Mouse (Mus musculus): ENCODE results near the gene Nrxn1. TPM values are rescaled to one million over a fixed set of nuclear protein-coding genes. Genes with fewer than 3 reads are reported as not detected.

The Nrxn1 gene
- polyA plus RNA-seq, 1 experiment from 2014 or later = 12.2 TPM

- H3K27ac ChIP-seq (replicated peaks; ENCODE audit: low read depth, low read length) = no peak overlapping the region
- 75% methylated on average over 3 of the region's 3 CpGs for WGBS
- H3K4me3 ChIP-seq (ENCODE audit: low read depth, low read length) = no peak overlapping the region
- H3K27me3 ChIP-seq (replicated peaks; ENCODE audit: control insufficient read depth, insufficient read depth, low read length) = no peaks in the 10 kb centered on the region
- no peak overlapping the region for H3K4me2 ChIP-seq (ENCODE audit: low read depth, low read length)
- no peak for DNase-seq (ENCODE audit: low spot score)
- no peaks in the 10 kb centered on the region for H3K36me3 ChIP-seq (ENCODE audit: control insufficient read depth, insufficient read depth, low read length)
- H3K9ac ChIP-seq (ENCODE audit: low read depth, low read length) = no peak overlapping the region
- H3K9me3 ChIP-seq (ENCODE audit: control insufficient read depth, low read length) = no peaks in the 10 kb centered on the region
- H3K4me1 ChIP-seq (ENCODE audit: control insufficient read depth, insufficient read depth, low read length) = no peaks in the 10 kb centered on the region
- ATAC-seq (ENCODE audit: low read depth) = no peak
Observed at GRCm38 (mm10) chr17:90078488-90078887, 1014.4 kb downstream of the Nrxn1 start.

DNA sequence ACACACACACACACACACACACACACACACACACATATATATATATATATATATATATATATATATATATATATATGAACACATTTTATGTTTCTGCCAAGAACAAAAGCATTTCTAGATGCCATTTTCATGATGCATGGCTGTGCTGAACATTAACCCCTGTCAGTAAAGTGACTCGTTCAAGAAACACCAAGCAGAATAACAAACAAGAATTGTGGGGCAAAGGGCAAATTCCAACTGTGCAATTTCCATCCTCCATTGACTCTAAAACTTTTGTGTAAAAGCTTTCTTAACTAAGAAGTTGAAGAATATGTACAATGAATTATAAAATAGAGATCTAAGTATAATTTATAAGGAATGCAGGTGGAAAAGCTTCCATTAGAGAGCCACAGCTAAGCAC lies 1030.0 kb downstream of the Nrxn1 start:
- no peak for ATAC-seq (ENCODE audit: low read depth)
- WGBS = 20% methylated on average over 1 of the region's 1 CpGs
- H3K9ac ChIP-seq (ENCODE audit: low read depth, low read length) = no peak overlapping the region
- no peaks in the 10 kb centered on the region for H3K4me1 ChIP-seq (ENCODE audit: control insufficient read depth, insufficient read depth, low read length)
- DNase-seq (ENCODE audit: low spot score) = no peak
- H3K9me3 ChIP-seq (ENCODE audit: control insufficient read depth, low read length) = no peaks in the 10 kb centered on the region
- H3K27ac ChIP-seq (replicated peaks; ENCODE audit: low read depth, low read length) = no peak overlapping the region
- no peaks in the 10 kb centered on the region for H3K36me3 ChIP-seq (ENCODE audit: control insufficient read depth, insufficient read depth, low read length)
- no peak overlapping the region for H3K4me3 ChIP-seq (ENCODE audit: low read depth, low read length)
- no peak overlapping the region for H3K4me2 ChIP-seq (ENCODE audit: low read depth, low read length)
- no peaks in the 10 kb centered on the region for H3K27me3 ChIP-seq (replicated peaks; ENCODE audit: control insufficient read depth, insufficient read depth, low read length)

- Histone ChIP-seq H3K27me3 (replicated peaks; ENCODE audit: control insufficient read depth, insufficient read depth, low read length) (no peaks in the 10 kb centered on the region), H3K27ac (replicated peaks; ENCODE audit: low read depth, low read length) (no peak overlapping the region), H3K4me2 (ENCODE audit: low read depth, low read length) (no peak overlapping the region), H3K9me3 (ENCODE audit: control insufficient read depth, low read length) (no peaks in the 10 kb centered on the region), H3K4me3 (ENCODE audit: low read depth, low read length) (no peak overlapping the region), H3K36me3 (ENCODE audit: control insufficient read depth, insufficient read depth, low read length) (no peaks in the 10 kb centered on the region), H3K4me1 (ENCODE audit: control insufficient read depth, insufficient read depth, low read length) (no peaks in the 10 kb centered on the region), H3K9ac (ENCODE audit: low read depth, low read length) (no peak overlapping the region)
- DNase-seq (ENCODE audit: low spot score) (no peak), ATAC-seq (ENCODE audit: low read depth) (no peak)
- WGBS = 60% methylated on average over 5 of the region's 5 CpGs
Observed at GRCm38 (mm10) chr17:90060872-90061271, 1032.0 kb downstream of the Nrxn1 start.

DNA sequence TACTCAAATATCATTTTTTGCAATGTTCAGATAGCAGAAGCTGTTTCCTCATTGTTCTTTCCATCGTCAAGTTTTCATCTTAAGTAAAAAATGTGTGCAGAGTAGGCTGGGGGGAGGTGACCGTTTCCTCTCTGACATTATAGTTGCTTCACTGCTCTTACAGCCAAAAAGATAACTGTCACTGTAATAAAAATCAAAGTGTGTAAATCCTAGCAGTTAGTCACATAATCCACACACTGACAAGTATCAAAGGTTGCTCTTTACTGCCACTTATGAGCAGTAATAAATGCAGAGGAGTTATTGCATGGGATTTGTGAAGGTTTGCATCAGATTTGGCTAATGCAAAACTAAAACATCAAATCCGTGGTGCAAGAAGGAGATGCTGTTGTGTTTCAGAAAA lies 1032.7 kb downstream of the Nrxn1 start:
- Histone ChIP-seq H3K9me3 (ENCODE audit: control insufficient read depth, low read length) (no peaks in the 10 kb centered on the region), H3K9ac (ENCODE audit: low read depth, low read length) (no peak overlapping the region), H3K4me2 (ENCODE audit: low read depth, low read length) (no peak overlapping the region), H3K27ac (replicated peaks; ENCODE audit: low read depth, low read length) (no peak overlapping the region), H3K27me3 (replicated peaks; ENCODE audit: control insufficient read depth, insufficient read depth, low read length) (no peaks in the 10 kb centered on the region), H3K4me3 (ENCODE audit: low read depth, low read length) (no peak overlapping the region), H3K4me1 (ENCODE audit: control insufficient read depth, insufficient read depth, low read length) (no peaks in the 10 kb centered on the region), H3K36me3 (ENCODE audit: control insufficient read depth, insufficient read depth, low read length) (no peaks in the 10 kb centered on the region)
- DNase-seq (ENCODE audit: low spot score) (no peak), ATAC-seq (ENCODE audit: low read depth) (no peak)
- 49% methylated on average over 3 of the region's 3 CpGs for WGBS

GRCm38 (mm10) chr17:90059320-90060111 lies 1033.4 kb downstream of the Nrxn1 start:
- ATAC-seq (ENCODE audit: low read depth) (no peak), DNase-seq (ENCODE audit: low spot score) (peak; percentile 5)
- Histone ChIP-seq H3K4me3 (ENCODE audit: low read depth, low read length) (no peak overlapping the region), H3K4me1 (ENCODE audit: control insufficient read depth, insufficient read depth, low read length) (no peaks in the 10 kb centered on the region), H3K4me2 (ENCODE audit: low read depth, low read length) (no peak overlapping the region), H3K9ac (ENCODE audit: low read depth, low read length) (no peak overlapping the region), H3K27me3 (replicated peaks; ENCODE audit: control insufficient read depth, insufficient read depth, low read length) (no peaks in the 10 kb centered on the region), H3K27ac (replicated peaks; ENCODE audit: low read depth, low read length) (no peak overlapping the region), H3K9me3 (ENCODE audit: control insufficient read depth, low read length) (no peaks in the 10 kb centered on the region), H3K36me3 (ENCODE audit: control insufficient read depth, insufficient read depth, low read length) (no peaks in the 10 kb centered on the region)
- 68% methylated on average over 7 of the region's 7 CpGs for WGBS

GRCm38 (mm10) chr17:90054312-90054711 lies 1038.6 kb downstream of the Nrxn1 start:
- Histone ChIP-seq H3K4me2 (ENCODE audit: low read depth, low read length) (no peak overlapping the region), H3K4me1 (ENCODE audit: control insufficient read depth, insufficient read depth, low read length) (no peaks in the 10 kb centered on the region)

DNA sequence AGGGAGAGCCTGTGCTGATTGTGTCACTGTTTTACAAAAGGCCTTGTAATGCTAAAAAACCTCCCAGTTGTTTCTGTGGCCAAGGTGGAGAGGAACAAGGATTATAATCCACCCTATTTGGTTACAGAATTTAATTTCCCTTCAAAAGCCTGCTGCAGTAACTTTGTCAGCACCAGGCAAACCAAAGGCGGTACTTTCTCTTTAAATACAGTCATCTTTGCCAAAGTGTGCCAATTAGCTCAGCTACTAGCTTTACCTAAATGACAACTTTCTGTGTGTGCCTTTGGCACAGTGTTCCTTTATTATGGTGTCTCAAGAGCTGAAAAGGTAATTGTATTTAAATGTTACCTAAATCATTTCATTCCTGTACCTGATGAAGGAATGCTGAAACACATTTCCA lies 1053.6 kb downstream of the Nrxn1 start:
- Histone ChIP-seq H3K4me2 (ENCODE audit: low read depth, low read length) (no peak overlapping the region), H3K9me3 (ENCODE audit: control insufficient read depth, low read length) (no peaks in the 10 kb centered on the region), H3K27me3 (replicated peaks; ENCODE audit: control insufficient read depth, insufficient read depth, low read length) (no peaks in the 10 kb centered on the region), H3K36me3 (ENCODE audit: control insufficient read depth, insufficient read depth, low read length) (no peaks in the 10 kb centered on the region), H3K27ac (replicated peaks; ENCODE audit: low read depth, low read length) (no peak overlapping the region), H3K9ac (ENCODE audit: low read depth, low read length) (no peak overlapping the region), H3K4me3 (ENCODE audit: low read depth, low read length) (no peak overlapping the region), H3K4me1 (ENCODE audit: control insufficient read depth, insufficient read depth, low read length) (no peaks in the 10 kb centered on the region)
- DNase-seq (ENCODE audit: low spot score) = no peak
- 42% methylated on average over 1 of the region's 1 CpGs for WGBS
- ATAC-seq (ENCODE audit: low read depth) = no peak

More at GRCm38 (mm10) chr17:90054312-90054711, 1038.6 kb downstream of the Nrxn1 start:
- Histone ChIP-seq H3K27me3 (replicated peaks; ENCODE audit: control insufficient read depth, insufficient read depth, low read length) (no peaks in the 10 kb centered on the region), H3K4me3 (ENCODE audit: low read depth, low read length) (no peak overlapping the region), H3K36me3 (ENCODE audit: control insufficient read depth, insufficient read depth, low read length) (no peaks in the 10 kb centered on the region), H3K9ac (ENCODE audit: low read depth, low read length) (no peak overlapping the region), H3K9me3 (ENCODE audit: control insufficient read depth, low read length) (no peaks in the 10 kb centered on the region), H3K27ac (replicated peaks; ENCODE audit: low read depth, low read length) (no peak overlapping the region)
- 43% methylated on average over 5 of the region's 5 CpGs for WGBS
- no peak for ATAC-seq (ENCODE audit: low read depth)
- DNase-seq (ENCODE audit: low spot score) = no peak

- DNase-seq (ENCODE audit: low spot score) = no peak
- Histone ChIP-seq H3K9me3 (ENCODE audit: control insufficient read depth, low read length) (no peaks in the 10 kb centered on the region), H3K27me3 (replicated peaks; ENCODE audit: control insufficient read depth, insufficient read depth, low read length) (no peaks in the 10 kb centered on the region), H3K9ac (ENCODE audit: low read depth, low read length) (no peak overlapping the region), H3K27ac (replicated peaks; ENCODE audit: low read depth, low read length) (no peak overlapping the region), H3K4me2 (ENCODE audit: low read depth, low read length) (no peak overlapping the region), H3K4me1 (ENCODE audit: control insufficient read depth, insufficient read depth, low read length) (no peaks in the 10 kb centered on the region), H3K36me3 (ENCODE audit: control insufficient read depth, insufficient read depth, low read length) (no peaks in the 10 kb centered on the region), H3K4me3 (ENCODE audit: low read depth, low read length) (no peak overlapping the region)
- no peak for ATAC-seq (ENCODE audit: low read depth)
- 60% methylated on average over 2 of the region's 2 CpGs for WGBS
Observed at GRCm38 (mm10) chr17:90032416-90032815, 1060.5 kb downstream of the Nrxn1 start.

DNA sequence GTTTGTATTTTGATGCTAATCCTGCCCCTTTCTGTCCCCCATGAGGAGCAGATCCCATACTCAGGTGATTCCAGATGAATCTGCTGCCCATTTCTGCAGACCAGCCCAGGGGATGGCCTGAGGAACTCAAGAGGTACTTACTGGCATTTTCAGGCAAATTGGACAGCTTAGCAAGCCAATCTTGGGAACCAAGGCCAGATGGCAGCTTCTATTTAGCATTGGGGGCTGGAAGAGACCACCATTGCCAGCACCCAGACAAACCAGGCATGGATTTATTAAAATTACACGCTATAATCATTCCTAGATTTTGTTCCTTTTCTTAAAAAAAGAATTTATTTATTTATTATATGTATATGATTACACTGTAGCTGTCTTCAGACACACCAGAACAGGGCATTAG lies 1076.2 kb downstream of the Nrxn1 start:
- H3K4me3 ChIP-seq (ENCODE audit: low read depth, low read length) = no peak overlapping the region
- 68% methylated on average over 1 of the region's 1 CpGs for WGBS
- H3K36me3 ChIP-seq (ENCODE audit: control insufficient read depth, insufficient read depth, low read length) = no peaks in the 10 kb centered on the region
- H3K4me2 ChIP-seq (ENCODE audit: low read depth, low read length) = no peak overlapping the region
- ATAC-seq (ENCODE audit: low read depth) = no peak
- H3K27me3 ChIP-seq (replicated peaks; ENCODE audit: control insufficient read depth, insufficient read depth, low read length) = no peaks in the 10 kb centered on the region
- H3K4me1 ChIP-seq (ENCODE audit: control insufficient read depth, insufficient read depth, low read length) = no peaks in the 10 kb centered on the region
- H3K9me3 ChIP-seq (ENCODE audit: control insufficient read depth, low read length) = peaks cover 15% of the 10 kb centered on the region; the same call in 1 of the 2 replicates
- no peak for DNase-seq (ENCODE audit: low spot score)
- no peak overlapping the region for H3K9ac ChIP-seq (ENCODE audit: low read depth, low read length)
- H3K27ac ChIP-seq (replicated peaks; ENCODE audit: low read depth, low read length) = no peak overlapping the region

All from embryonic facial prominence, embryonic 14.5 days (tissue).